Mouse (Mus musculus): ENCODE measurements around the gene Daam1. TPM values are rescaled to one million over a fixed set of nuclear protein-coding genes. Genes with fewer than 3 reads are reported as not detected.
A peak's percentile ranks its signal among the peaks of the same experiment; 100 is the strongest.

Daam1 gene
- polyA plus RNA-seq, 1 experiment from 2014 or later = 9.4 TPM

DNA sequence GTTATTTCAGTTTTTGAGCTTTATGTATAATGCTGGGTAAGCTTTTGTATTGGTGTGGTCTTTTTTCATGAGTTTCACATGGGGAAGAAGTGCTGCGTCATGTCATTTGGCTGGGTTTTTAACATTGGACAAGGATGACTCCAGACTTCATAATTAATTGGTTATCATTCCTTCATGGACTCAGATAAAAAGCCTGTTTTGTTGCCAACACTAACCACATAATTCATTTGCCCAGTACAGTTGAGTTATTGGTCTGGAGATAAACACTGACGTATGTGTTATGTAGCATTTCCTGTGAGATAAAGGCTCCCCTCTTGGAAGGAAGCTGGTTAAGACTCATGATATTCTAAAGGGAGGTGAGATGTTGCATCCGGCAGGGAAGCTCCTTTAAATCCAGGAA, 191.9 kb downstream of the Daam1 start:
- H3K27ac ChIP-seq = no peak overlapping the region
- ATAC-seq (replicated peaks; ENCODE audit: low FRiP score) = no peak

DNA sequence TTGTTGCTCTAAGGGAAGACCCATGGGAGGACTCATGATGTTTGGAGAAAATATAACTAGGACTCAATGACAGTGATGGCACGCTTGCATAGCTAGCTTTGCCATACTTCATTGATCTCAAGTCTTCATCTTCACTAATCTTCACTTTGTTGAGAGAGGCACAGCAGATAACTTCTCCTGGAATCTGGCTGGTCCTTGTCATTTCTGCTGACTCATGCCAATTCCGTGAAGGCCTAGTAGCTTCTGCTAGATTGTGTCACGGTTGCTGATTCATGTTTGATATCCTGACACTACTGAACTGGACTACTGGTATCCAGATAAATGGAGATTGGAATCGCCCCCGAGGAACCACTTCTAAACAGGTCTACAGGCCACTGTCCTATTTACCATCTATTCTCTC, 192.7 kb downstream of the Daam1 start:
- 93% methylated on average over 5 of the region's 5 CpGs for WGBS
- Histone ChIP-seq H3K9me3 (replicated peaks) (0 out of 2 replicates have a peak, but pooled peaks cover 6% of the 10 kb centered on the region), H3K27me3 (no peaks in the 10 kb centered on the region), H3K4me1 (peaks cover 7% of the 10 kb centered on the region; the same call in 1 of the 2 replicates), H3K9ac (no peak overlapping the region), H3K4me2 (no peak overlapping the region), H3K27ac (no peak overlapping the region), H3K4me3 (replicated peaks) (no peak overlapping the region), H3K36me3 (no peaks in the 10 kb centered on the region)
- no peak for ATAC-seq (replicated peaks; ENCODE audit: low FRiP score)

More for the DNA sequence above, 191.9 kb downstream of the Daam1 start:
- H3K9me3 ChIP-seq (replicated peaks) = 0 out of 2 replicates have a peak, but pooled peaks cover 6% of the 10 kb centered on the region
- H3K36me3 ChIP-seq = no peaks in the 10 kb centered on the region
- no peaks in the 10 kb centered on the region for H3K27me3 ChIP-seq
- no peak overlapping the region for H3K9ac ChIP-seq
- 72% methylated on average over 3 of the region's 3 CpGs for whole genome bisulfite sequencing
- no peak overlapping the region for H3K4me2 ChIP-seq
- peaks cover 7% of the 10 kb centered on the region; the same call in 1 of the 2 replicates for H3K4me1 ChIP-seq
- no peak overlapping the region for H3K4me3 ChIP-seq (replicated peaks)

DNA sequence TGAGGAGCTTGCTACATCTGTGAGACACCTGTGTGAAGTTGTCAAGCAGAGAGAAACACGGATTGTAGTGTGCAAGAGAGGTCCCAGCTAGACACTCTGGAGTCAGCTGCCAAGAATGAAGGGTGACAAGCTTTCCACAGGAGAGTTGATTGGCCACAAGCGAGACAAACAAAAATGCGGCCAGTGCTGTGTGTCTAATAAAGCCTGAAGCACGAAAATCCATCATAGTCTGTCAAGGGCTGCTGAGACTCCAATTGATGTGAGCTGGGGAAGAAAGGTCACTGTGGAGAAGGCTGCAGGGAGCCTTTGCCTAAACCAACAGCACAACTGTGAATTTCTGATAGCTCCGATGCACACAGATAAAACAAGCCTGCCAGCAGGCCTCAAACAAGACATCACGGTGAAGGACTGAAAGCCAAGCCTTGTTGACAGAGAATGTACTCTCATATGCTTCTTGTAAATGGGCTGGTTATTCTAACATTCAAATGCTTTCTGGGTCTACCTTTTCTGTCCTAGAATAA, 194.5 kb downstream of the Daam1 start:
- Histone ChIP-seq H3K27ac (no peak overlapping the region), H3K4me3 (replicated peaks) (no peak overlapping the region), H3K4me2 (no peak overlapping the region), H3K4me1 (peaks cover 7% of the 10 kb centered on the region; the same call in 1 of the 2 replicates), H3K9ac (no peak overlapping the region), H3K36me3 (no peaks in the 10 kb centered on the region), H3K9me3 (replicated peaks) (0 out of 2 replicates have a peak, but pooled peaks cover 6% of the 10 kb centered on the region), H3K27me3 (no peaks in the 10 kb centered on the region)
- no peak for ATAC-seq (replicated peaks; ENCODE audit: low FRiP score)
- 60% methylated on average over 6 of the region's 6 CpGs for WGBS

DNA sequence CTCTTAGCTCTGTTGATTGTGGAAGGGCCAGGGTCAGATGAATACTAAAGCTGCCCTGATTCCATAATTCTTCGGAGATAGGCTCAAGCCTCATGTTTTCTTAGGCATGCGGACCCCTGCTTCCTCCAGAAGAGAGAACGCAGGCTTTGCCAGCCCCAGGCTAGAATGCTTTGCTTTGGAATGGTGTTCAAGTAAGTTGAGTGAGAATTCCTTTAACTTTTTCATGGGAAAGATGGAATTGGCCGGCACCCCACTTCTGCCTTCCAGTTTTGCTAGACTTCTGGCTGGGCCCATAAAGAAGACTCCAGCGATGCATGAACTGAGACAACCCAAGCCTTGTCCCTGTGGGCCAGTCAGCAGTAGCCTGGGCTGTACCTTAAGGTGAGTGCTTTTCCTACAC, 200.3 kb downstream of the Daam1 start:
- no peaks in the 10 kb centered on the region for H3K4me1 ChIP-seq
- H3K27me3 ChIP-seq = no peaks in the 10 kb centered on the region
- H3K4me2 ChIP-seq = no peak overlapping the region
- 0 out of 2 replicates have a peak overlapping the region, but pooled peaks have one; percentile 15 for H3K27ac ChIP-seq
- H3K4me3 ChIP-seq (replicated peaks) = no peak overlapping the region
- no peak for ATAC-seq (replicated peaks; ENCODE audit: low FRiP score)
- H3K9ac ChIP-seq = no peak overlapping the region
- 66% methylated on average over 5 of the region's 5 CpGs for WGBS
- no peaks in the 10 kb centered on the region for H3K36me3 ChIP-seq
- no peaks in the 10 kb centered on the region for H3K9me3 ChIP-seq (replicated peaks)

DNA sequence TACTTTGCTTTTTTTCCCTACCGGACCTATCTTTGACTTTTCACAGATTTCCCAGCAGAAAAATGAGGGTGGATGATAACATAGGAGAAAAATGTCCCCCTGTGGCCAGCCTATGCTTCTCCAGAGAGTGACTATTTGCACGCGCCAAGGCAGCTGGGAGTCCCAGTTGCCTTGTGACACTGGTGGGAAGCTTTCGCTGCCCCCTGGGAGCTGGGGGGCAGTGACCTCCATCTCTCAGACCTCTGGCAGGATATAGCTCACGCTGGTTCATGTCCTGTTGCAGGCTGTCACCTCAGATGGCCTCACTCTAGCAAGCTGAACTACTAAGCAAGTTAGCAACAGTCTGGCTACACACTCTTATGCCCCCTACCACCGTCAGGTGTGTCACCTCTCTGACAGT, 200.9 kb downstream of the Daam1 start:
- Histone ChIP-seq H3K27me3 (no peaks in the 10 kb centered on the region), H3K9me3 (replicated peaks) (no peaks in the 10 kb centered on the region), H3K4me3 (replicated peaks) (no peak overlapping the region), H3K9ac (no peak overlapping the region), H3K27ac (peak overlapping the region; percentile 15; the same call in 1 of the 2 replicates), H3K36me3 (no peaks in the 10 kb centered on the region), H3K4me1 (no peaks in the 10 kb centered on the region), H3K4me2 (no peak overlapping the region)
- WGBS = 68% methylated on average over 6 of the region's 6 CpGs
- ATAC-seq (replicated peaks; ENCODE audit: low FRiP score) = no peak

DNA sequence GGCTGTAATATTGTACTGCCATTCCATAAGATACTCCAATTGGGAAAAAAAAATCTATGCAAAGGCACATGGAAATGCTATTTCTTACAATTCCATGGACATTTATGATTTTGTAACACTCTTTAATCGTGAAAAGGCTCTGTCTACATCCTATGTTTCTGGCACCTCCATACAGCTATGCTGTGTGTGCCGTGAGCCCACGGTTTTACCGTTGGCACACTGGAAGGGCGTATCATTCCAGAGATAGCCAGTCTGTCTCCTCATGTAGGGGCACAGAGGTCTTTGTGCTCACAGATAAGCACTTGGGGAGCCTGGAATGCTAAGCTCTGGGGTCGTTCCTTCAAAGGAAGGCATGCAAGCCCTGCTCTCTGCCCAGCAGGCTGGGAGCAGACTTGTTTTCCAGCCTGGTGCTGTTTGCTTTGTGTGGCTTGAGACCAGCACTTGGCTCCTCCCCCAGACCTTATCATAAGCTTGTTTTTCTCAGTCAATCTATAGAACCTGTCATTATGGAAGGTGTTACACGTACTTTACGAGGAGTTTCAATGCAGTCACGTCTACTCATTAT, 205.3 kb downstream of the Daam1 start:
- H3K9me3 ChIP-seq (replicated peaks) = no peaks in the 10 kb centered on the region
- H3K9ac ChIP-seq = no peak overlapping the region
- no peak for ATAC-seq (replicated peaks; ENCODE audit: low FRiP score)
- H3K4me3 ChIP-seq (replicated peaks) = no peak overlapping the region
- no peak overlapping the region for H3K4me2 ChIP-seq
- WGBS = 81% methylated on average over 9 of the region's 9 CpGs
- H3K4me1 ChIP-seq = no peaks in the 10 kb centered on the region
- no peak overlapping the region for H3K27ac ChIP-seq
- H3K27me3 ChIP-seq = no peaks in the 10 kb centered on the region
- H3K36me3 ChIP-seq = no peaks in the 10 kb centered on the region

DNA sequence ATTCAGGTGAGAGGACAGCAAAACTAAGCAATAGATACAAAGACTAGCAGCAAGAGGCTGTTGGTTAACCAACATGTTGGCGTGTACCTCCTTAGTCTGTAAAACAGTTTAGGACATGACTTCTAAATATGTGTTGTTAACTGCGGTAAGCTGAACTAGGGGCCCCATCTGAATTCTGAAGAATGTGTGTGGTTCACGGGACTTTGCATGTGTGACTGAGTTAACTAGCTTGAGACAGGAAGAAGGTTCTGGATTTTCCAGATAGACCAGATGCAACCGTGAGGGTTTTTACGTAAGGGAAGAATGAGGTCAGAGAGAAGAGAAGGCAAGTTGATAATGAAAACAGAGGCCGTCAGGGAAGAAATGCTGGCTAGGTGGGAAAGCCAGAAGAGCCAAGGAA, 206.2 kb downstream of the Daam1 start:
- no peaks in the 10 kb centered on the region for H3K36me3 ChIP-seq
- H3K4me1 ChIP-seq = no peaks in the 10 kb centered on the region
- WGBS = 78% methylated on average over 6 of the region's 6 CpGs
- H3K27ac ChIP-seq = no peak overlapping the region
- H3K9ac ChIP-seq = no peak overlapping the region
- ATAC-seq (replicated peaks; ENCODE audit: low FRiP score) = no peak
- no peak overlapping the region for H3K4me3 ChIP-seq (replicated peaks)
- H3K27me3 ChIP-seq = no peaks in the 10 kb centered on the region
- no peaks in the 10 kb centered on the region for H3K9me3 ChIP-seq (replicated peaks)
- no peak overlapping the region for H3K4me2 ChIP-seq

DNA sequence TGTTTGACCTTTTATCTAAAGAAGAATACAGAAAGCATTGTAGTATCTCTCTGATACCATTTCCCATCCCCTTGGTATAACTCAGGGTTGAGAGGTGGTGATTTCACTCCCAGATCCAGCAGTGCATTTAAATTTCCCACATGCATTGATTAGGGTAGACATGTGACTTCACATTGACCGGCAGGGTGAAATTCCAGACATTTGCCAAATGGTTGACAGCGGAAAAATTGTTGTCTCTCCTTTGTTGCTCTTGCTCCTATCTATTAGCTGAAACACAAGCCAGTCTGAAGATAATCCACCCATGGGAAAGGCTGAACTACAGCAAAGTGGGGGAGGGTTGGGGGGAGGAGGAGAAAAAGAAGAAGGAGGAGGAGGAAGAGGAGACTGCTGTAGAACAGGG, 208.0 kb downstream of the Daam1 start:
- WGBS = 77% methylated on average over 2 of the region's 2 CpGs
- no peak for ATAC-seq (replicated peaks; ENCODE audit: low FRiP score)
- Histone ChIP-seq H3K4me1 (no peaks in the 10 kb centered on the region), H3K27me3 (no peaks in the 10 kb centered on the region), H3K4me3 (replicated peaks) (no peak overlapping the region), H3K4me2 (no peak overlapping the region), H3K36me3 (no peaks in the 10 kb centered on the region), H3K9me3 (replicated peaks) (no peaks in the 10 kb centered on the region), H3K27ac (no peak overlapping the region), H3K9ac (no peak overlapping the region)

DNA sequence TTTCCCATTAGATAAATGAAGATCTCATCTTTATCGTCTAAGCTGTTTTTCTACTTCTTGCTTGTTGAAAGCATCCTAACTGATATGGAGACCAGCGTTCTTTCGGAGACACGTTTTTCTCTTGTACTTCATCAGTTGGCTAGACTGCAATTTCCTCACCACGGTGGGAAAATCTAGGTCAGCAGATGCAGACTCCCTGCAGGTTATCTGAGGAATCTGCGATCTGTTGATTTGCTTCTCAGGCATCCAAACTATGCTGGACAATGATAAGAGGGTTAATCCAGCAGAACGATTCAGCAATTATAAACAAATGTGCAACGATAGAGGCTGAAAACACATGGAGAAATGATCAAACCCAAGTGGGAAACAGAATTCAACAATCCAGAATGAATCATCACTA, 208.6 kb downstream of the Daam1 start:
- no peaks in the 10 kb centered on the region for H3K27me3 ChIP-seq
- no peaks in the 10 kb centered on the region for H3K4me1 ChIP-seq
- no peak overlapping the region for H3K4me3 ChIP-seq (replicated peaks)
- H3K9me3 ChIP-seq (replicated peaks) = no peaks in the 10 kb centered on the region
- no peaks in the 10 kb centered on the region for H3K36me3 ChIP-seq
- ATAC-seq (replicated peaks; ENCODE audit: low FRiP score) = no peak
- WGBS = 77% methylated on average over 8 of the region's 8 CpGs
- H3K27ac ChIP-seq = no peak overlapping the region
- no peak overlapping the region for H3K9ac ChIP-seq
- H3K4me2 ChIP-seq = no peak overlapping the region

DNA sequence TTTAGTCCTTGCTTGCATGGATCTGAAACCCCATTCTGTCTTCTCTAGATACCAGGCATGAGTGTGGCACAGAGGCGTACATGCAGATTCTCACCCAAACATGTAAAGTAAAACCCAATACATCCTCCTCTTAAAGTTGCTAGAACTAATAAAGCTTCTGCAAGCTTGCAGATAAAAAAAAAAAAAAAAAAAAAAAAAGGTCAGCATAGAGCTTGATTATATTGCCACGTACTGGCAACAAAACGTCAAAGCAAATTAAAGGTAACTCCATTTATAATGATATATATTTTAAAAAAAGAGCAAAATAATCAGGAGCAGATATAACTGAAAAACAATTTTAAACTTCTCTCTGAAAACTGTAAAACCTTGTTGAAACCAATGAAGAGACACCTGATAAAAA, 210.4 kb downstream of the Daam1 start:
- WGBS = 88% methylated on average over 3 of the region's 3 CpGs
- no peak overlapping the region for H3K27ac ChIP-seq
- ATAC-seq (replicated peaks; ENCODE audit: low FRiP score) = no peak
- no peaks in the 10 kb centered on the region for H3K4me1 ChIP-seq
- no peak overlapping the region for H3K4me3 ChIP-seq (replicated peaks)
- no peaks in the 10 kb centered on the region for H3K36me3 ChIP-seq
- no peak overlapping the region for H3K4me2 ChIP-seq
- no peaks in the 10 kb centered on the region for H3K9me3 ChIP-seq (replicated peaks)
- H3K27me3 ChIP-seq = no peaks in the 10 kb centered on the region
- no peak overlapping the region for H3K9ac ChIP-seq

Other genes with a start within 250 kb of the Daam1 start
- 0.57 and 0.85 TPM in 2 replicates for gene Gpr135, start 240.0 kb downstream of the Daam1 start, polyA plus RNA-seq (2015; fragmentation: Nextera tagmentation; extraction: Ambion mirVana)

Measured in kidney, embryonic 15.5 days (tissue).